Mouse (Mus musculus) G1E (cell line): ENCODE data around the gene Fam214a. TPM values are rescaled to one million over a fixed set of nuclear protein-coding genes. Genes with fewer than 3 reads are reported as not detected.
A peak's percentile ranks its signal among the peaks of the same experiment; 100 is the strongest.

Experiments used
- ATAC-seq: 2 replicates; pipeline ENCODE4 v1.8.0; 2016; ENCODE audit warnings: mild to moderate bottlenecking; ENCODE audit not compliant: insufficient number of reproducible peaks, poor library complexity, low FRiP score, severe bottlenecking; ENCODE audit errors: extremely low read depth
- DNase-seq: peaks from one replicate; pipeline ENCODE4 v3.0.0; 2012; ENCODE audit warnings: low spot score
- H3K27me3 ChIP-seq: 2 replicates; pipeline ENCODE4 v1.6.1; 2012; ENCODE audit warnings: mild to moderate bottlenecking, low read length, inconsistent platforms; ENCODE audit not compliant: insufficient read depth
- H3K36me3 ChIP-seq: replicated peaks from 2 replicates; pipeline ENCODE3; 2012; ENCODE audit warnings: mild to moderate bottlenecking, inconsistent platforms
- H3K4me1 ChIP-seq: 2 replicates; pipeline ENCODE4 v1.6.1; 2012; ENCODE audit warnings: low read depth, low read length, inconsistent platforms, mixed read lengths; ENCODE audit not compliant: insufficient read depth
- H3K4me3 ChIP-seq: 2 replicates; pipeline ENCODE4 v1.5.1; 2012; ENCODE audit warnings: low read depth, mild to moderate bottlenecking, inconsistent platforms, low read length, moderate library complexity, mixed read lengths
- H3K9me3 ChIP-seq: replicated peaks from 2 replicates; pipeline ENCODE4 v1.6.1; 2012; ENCODE audit warnings: inconsistent platforms
- CTCF ChIP-seq: IDR thresholded peaks from 2 replicates; pipeline ENCODE4 v1.5.1; 2012; ENCODE audit warnings: low read depth, low read length, inconsistent platforms, mixed read lengths
- GATA1 ChIP-seq: IDR thresholded peaks from 2 replicates; pipeline ENCODE4 v1.6.1; 2012; ENCODE audit warnings: borderline replicate concordance, low read length, inconsistent platforms, mixed read lengths
- GATA2 ChIP-seq: IDR thresholded peaks from 2 replicates; pipeline ENCODE4 v1.6.1; 2012; ENCODE audit warnings: low read depth, low read length, inconsistent platforms, borderline replicate concordance
- POLR2AphosphoS5 ChIP-seq: IDR thresholded peaks from 2 replicates; pipeline ENCODE4 v1.6.1; 2012; ENCODE audit warnings: low read depth, low read length, inconsistent platforms; ENCODE audit not compliant: insufficient replicate concordance
- TAL1 ChIP-seq: conservative IDR thresholded peaks from 2 replicates; pipeline ENCODE4 v1.6.1; 2012; ENCODE audit warnings: low read depth, low read length, inconsistent platforms, mixed read lengths
- polyA plus RNA-seq: library from polyadenylated mRNA; stranded (reverse); fragments of >175 nt; gene quantifications from 2 replicates; pipeline ENCODE4 v1.2.3, GENCODE M21; 2012
- total RNA-seq, 2 experiments: library from RNA; stranded (forward) in 1 of 2; stranded (reverse) in 1 of 2; fragments of 200-1000 nt in 1 of 2; fragments of >200 nt in 1 of 2; fragmentation: Nextera tagmentation in 1 of 2; gene quantifications; 2 replicates each; pipeline ENCODE4 v1.2.3; 2014 to 2017

Fam214a gene
- total and polyA plus RNA-seq, 3 experiments, result 0.65 to 2.8 (median 0.90) TPM

DNA sequence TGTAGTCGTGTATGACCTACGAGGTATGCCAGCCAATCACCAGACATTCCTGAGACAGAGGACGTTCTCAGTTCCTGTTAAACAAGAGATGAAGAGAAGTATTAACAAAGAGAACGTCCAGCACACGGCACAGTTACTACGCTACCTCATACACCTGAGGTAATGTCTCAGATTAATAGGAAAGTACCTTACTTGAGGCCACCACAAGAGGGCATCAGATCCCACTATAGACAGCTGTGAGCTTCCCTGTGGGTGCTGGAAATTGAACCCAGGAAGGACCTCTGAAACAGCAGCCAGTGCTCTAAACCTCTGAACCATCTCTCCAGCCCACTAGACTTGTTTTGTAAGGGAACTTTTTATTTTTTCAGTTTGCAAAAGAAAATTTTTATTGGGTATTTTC, 73.0 kb downstream of the Fam214a start:
- no peak for ATAC-seq
- H3K4me3 ChIP-seq, result no peak overlapping the region

DNA sequence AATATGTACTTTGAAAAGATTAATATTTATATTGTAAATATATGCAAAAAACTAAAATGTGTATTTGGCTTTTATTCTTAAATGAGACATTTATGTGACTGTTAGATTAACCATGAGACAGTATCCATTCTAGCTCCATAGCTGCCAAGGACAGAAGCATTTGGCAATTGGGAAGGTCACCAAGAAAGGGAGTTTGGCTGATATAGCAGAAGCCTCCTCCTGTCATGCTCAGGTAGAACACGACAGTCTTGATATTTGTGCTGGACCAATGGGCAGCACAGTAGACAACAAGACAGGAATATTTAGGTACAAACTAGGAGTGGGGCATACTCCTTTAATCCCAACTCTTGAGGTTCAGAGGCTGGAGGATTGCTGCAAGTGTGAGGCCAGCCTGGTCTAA, 79.7 kb downstream of the Fam214a start:
- no peak for DNase-seq

More for the DNA sequence above, 73.0 kb downstream of the Fam214a start:
- Histone ChIP-seq H3K36me3 (no peaks in the 10 kb centered on the region), H3K4me1 (peaks cover 7% of the 10 kb centered on the region; the same call in 1 of the 2 replicates), H3K27me3 (peaks cover 5% of the 10 kb centered on the region; the same call in 1 of the 2 replicates), H3K9me3 (no peaks in the 10 kb centered on the region)
- TF ChIP-seq GATA2, result no peak
- TF ChIP-seq TAL1, result no peak
- TF ChIP-seq POLR2AphosphoS5, result no peak
- no peak for TF ChIP-seq CTCF
- TF ChIP-seq GATA1, result no peak
- no peak for DNase-seq

DNA sequence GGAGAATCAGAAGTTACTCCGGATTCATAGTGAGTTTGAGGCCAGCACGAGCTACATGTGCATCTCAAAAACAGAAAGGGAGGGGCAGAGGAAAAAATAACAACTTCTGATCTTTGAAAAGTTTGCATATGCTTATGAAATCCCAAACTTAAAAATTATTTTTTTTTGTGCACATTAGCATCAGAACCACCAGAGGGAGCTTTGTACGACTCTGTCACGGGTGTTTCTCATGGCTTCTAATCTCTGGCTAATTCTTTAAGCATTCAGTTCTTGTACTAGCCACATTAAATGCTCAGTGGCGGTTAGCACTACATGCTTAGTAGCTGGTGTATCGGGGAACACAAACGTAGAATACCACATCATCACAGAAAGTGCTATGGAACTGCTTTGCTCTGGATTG, 80.5 kb downstream of the Fam214a start:
- Histone ChIP-seq H3K27me3 (no peaks in the 10 kb centered on the region; the same call in 1 of the 2 replicates), H3K4me3 (no peak overlapping the region), H3K36me3 (no peaks in the 10 kb centered on the region), H3K4me1 (peaks cover 4% of the 10 kb centered on the region; the same call in 1 of the 2 replicates), H3K9me3 (no peaks in the 10 kb centered on the region)
- DNase-seq (no peak), ATAC-seq (no peak)
- no peak for TF ChIP-seq CTCF
- no peak for TF ChIP-seq POLR2AphosphoS5
- no peak for TF ChIP-seq TAL1
- no peak for TF ChIP-seq GATA2
- no peak for TF ChIP-seq GATA1

More for the DNA sequence above, 79.7 kb downstream of the Fam214a start:
- no peak overlapping the region for H3K4me3 ChIP-seq
- H3K27me3 ChIP-seq, result no peaks in the 10 kb centered on the region; the same call in 1 of the 2 replicates
- H3K4me1 ChIP-seq, result peaks cover 4% of the 10 kb centered on the region; the same call in 1 of the 2 replicates
- H3K9me3 ChIP-seq, result no peaks in the 10 kb centered on the region
- TF ChIP-seq GATA1 (no peak), GATA2 (no peak), POLR2AphosphoS5 (no peak), TAL1 (no peak), CTCF (no peak)
- no peak for ATAC-seq
- H3K36me3 ChIP-seq, result no peaks in the 10 kb centered on the region

DNA sequence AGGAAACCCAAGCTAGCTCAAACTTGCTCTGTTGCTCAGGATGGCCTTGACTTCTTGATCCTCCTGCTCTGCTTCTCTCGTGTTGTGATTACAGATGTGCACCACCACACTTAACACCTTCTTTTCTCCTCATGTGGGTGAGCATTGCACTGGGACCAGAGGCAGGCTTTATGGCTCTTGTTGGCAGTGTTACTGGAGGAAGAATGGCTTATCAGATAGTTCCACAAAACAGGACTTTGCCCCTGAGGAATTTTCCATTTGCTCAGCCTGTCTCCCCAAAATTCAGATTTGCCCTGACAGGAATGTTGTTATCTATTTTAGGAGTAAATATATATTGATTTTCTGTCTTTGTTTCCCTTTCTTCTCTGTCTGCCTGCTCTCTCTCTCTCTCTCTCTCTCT, 82.0 kb downstream of the Fam214a start:
- no peaks in the 10 kb centered on the region; the same call in 1 of the 2 replicates for H3K27me3 ChIP-seq
- TF ChIP-seq POLR2AphosphoS5, result no peak
- TF ChIP-seq TAL1, result no peak
- TF ChIP-seq CTCF, result no peak
- TF ChIP-seq GATA2, result no peak
- TF ChIP-seq GATA1, result no peak
- no peaks in the 10 kb centered on the region for H3K9me3 ChIP-seq
- no peak overlapping the region for H3K4me3 ChIP-seq
- H3K4me1 ChIP-seq, result peaks cover 10% of the 10 kb centered on the region
- ATAC-seq, result no peak
- peaks cover 4% of the 10 kb centered on the region for H3K36me3 ChIP-seq
- DNase-seq, result no peak

DNA sequence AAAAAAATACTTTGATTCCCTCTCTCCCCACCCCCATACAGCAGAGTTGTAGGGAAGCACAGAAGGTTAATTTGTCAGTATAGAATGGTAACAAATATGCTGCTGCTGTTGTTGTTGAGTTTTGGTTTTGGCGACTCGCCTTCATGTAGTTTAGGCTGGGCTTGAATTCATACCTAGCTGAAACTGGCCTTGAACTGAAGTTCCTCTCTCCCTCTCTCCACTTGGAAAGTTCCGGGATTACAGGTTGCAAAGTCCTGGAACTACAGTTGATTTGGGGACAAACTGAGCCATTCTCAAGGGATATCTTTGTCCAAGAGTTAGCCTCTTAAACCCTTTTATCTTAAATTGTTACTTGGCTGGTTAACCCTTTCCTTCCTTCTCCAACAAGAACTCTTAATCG, 83.3 kb downstream of the Fam214a start:
- Histone ChIP-seq H3K36me3 (peaks cover 12% of the 10 kb centered on the region), H3K4me1 (peaks cover 17% of the 10 kb centered on the region), H3K4me3 (no peak overlapping the region), H3K9me3 (no peaks in the 10 kb centered on the region), H3K27me3 (no peaks in the 10 kb centered on the region; the same call in 1 of the 2 replicates)
- ATAC-seq, result no peak
- TF ChIP-seq CTCF (no peak), GATA2 (no peak), POLR2AphosphoS5 (no peak), TAL1 (no peak), GATA1 (no peak)
- DNase-seq, result no peak

DNA sequence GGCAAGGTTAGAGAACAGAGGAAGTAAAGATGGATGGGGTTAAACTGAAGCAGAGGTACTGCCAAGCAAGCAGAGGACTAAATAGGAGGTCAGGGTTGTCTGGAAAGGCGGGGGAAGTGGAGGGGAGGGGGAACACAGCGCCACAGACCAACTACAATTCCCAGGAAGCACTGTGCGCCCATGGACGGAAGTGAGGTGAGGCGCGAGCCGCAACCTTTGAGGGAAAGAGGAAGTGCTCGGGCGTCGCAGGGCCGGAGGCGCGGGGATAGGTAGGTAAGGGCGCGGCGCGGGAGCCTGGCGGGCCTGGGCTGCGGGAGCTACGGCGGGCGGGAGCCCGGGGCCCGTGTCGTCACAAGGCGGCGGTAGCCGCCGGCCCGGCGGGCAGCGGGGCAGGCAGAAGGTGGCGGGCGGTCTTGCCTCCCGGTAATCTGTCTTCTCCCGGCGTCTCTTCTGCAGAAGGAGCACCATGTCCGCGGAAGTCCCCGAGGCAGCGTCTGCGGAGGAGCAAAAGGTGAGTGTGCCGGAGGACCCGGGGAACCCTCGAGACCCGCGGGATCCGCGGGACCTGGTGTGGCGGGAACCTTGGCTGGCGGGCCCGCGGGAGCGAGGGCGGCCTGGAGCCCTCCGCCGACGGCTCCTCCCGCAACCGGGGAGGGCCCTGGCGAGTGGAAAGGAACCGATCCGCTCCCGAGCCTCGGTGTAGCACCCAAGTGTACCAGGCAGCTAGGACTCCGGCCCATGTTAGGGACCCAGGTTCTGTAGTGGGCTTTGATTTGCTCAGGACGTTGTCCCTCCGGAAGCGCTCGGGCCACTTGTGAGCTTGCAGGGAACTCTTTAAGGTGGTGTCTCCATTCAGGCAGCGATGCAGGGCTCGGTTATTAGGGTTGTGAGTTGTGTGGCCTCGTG, 85.0 kb downstream of the Fam214a start, which contains the start of gene Arpp19:
Arpp19 (plus strand) TSS at position 164 of the 906 bp plus-strand sequence.
- Histone ChIP-seq H3K27me3 (no peaks in the 10 kb centered on the region; the same call in 1 of the 2 replicates), H3K9me3 (no peaks in the 10 kb centered on the region), H3K4me1 (peaks cover 21% of the 10 kb centered on the region), H3K36me3 (peaks cover 23% of the 10 kb centered on the region), H3K4me3 (peak within 1 kb of the TSS; percentile 87)
- ATAC-seq (peak; percentile 93), DNase-seq (peak; percentile 71)
- no peak for TF ChIP-seq CTCF
- TF ChIP-seq POLR2AphosphoS5, result no peak
- TF ChIP-seq GATA2, result no peak
- TF ChIP-seq TAL1, result no peak
- no peak for TF ChIP-seq GATA1
